Mouse (Mus musculus) liver, adult 2 months (tissue): ENCODE measurements around the gene Rfc5. TPM values are rescaled to one million over a fixed set of nuclear protein-coding genes. Genes with fewer than 3 reads are reported as not detected.
"Not testable (repeated sequence)": the region's sequence is repeated elsewhere in the genome, so short reads cannot be mapped to it uniquely, and the experiment has no call there.

Source experiments
- DNase-seq: peaks from one replicate; pipeline ENCODE4 v3.0.0-alpha.2; 2011; ENCODE audit warnings: low read depth, low spot score; ENCODE audit errors: extremely low read depth
- H3K27ac ChIP-seq: fragments of 200-500 bp; replicated peaks from 2 replicates; pipeline ENCODE4 v1.5.1; 2012; ENCODE audit warnings: low read depth, mild to moderate bottlenecking, control low read depth, inconsistent platforms, low read length; ENCODE audit not compliant: insufficient read depth
- H3K27me3 ChIP-seq: fragments of 200-500 bp; 2 replicates; pipeline ENCODE4 v1.6.1; 2012; ENCODE audit warnings: mild to moderate bottlenecking, moderate library complexity, low read length, inconsistent platforms; ENCODE audit not compliant: control insufficient read depth, insufficient read depth
- H3K36me3 ChIP-seq: fragments of 200-500 bp; 2 replicates; pipeline ENCODE4 v1.6.1; 2012; ENCODE audit warnings: low read length, inconsistent platforms; ENCODE audit not compliant: control insufficient read depth, insufficient read depth
- H3K4me1 ChIP-seq: fragments of 200-500 bp; 2 replicates; pipeline ENCODE4 v1.6.1; 2011; ENCODE audit warnings: low read length; ENCODE audit not compliant: control insufficient read depth, insufficient read depth
- H3K4me3 ChIP-seq: fragments of 200-500 bp; 2 replicates; pipeline ENCODE4 v1.5.1; 2011; ENCODE audit warnings: low read depth, mild to moderate bottlenecking, control low read depth, low read length, moderate library complexity; ENCODE audit not compliant: insufficient read depth
- H3K79me2 ChIP-seq: fragments of 200-500 bp; 2 replicates; pipeline ENCODE4 v1.6.1; 2012; ENCODE audit warnings: inconsistent platforms, mild to moderate bottlenecking, low read length, moderate library complexity; ENCODE audit not compliant: control insufficient read depth, insufficient read depth
- H3K9ac ChIP-seq: fragments of 200-500 bp; 2 replicates; pipeline ENCODE4 v1.6.1; 2012; ENCODE audit warnings: low read depth, mild to moderate bottlenecking, control low read depth, inconsistent platforms, low read length
- CTCF ChIP-seq: fragments of 200-500 bp; IDR thresholded peaks from 2 replicates; pipeline ENCODE4 v1.5.1; 2011; ENCODE audit warnings: low read depth, low read length, control low read depth
- POLR2A ChIP-seq: fragments of 200-500 bp; IDR thresholded peaks from 2 replicates; pipeline ENCODE4 v1.6.1; 2011; ENCODE audit warnings: low read length, control low read depth; ENCODE audit not compliant: insufficient read depth; ENCODE audit errors: extremely low read depth
- WGBS: fragments of 180-500 bp; shearing (Covaris S2); methylation state at CpG from one replicate; pipeline ENCODE4 v1.1.7; 2018; 5-methylcytosine and 5-hydroxymethylcytosine counted together
- polyA plus RNA-seq: library from polyadenylated mRNA; depleted of rRNA; stranded (reverse); fragments of >200 nt; gene quantifications from 2 replicates; pipeline ENCODE4 v1.2.3, GENCODE M21; 2012
- total RNA-seq: library from RNA; depleted of rRNA; stranded (reverse); fragments of >200 nt; gene quantifications from 2 replicates; pipeline ENCODE4 v1.2.3, GENCODE M21; 2014

Rfc5 gene
- total and polyA plus RNA-seq, 2 experiments: 6.1 to 12.3 TPM

- TF ChIP-seq POLR2A (no peak), CTCF (no peak)
- no peak for DNase-seq
- WGBS: 2% methylated on average over 86 of the region's 89 CpGs
Measured at GRCm38 (mm10) chr5:117413507-117414501, 25.0 kb upstream of the Rfc5 start, which contains the start of gene Ksr2. TSS of gene Ksr2 (plus strand) at chr5:117414000.

GRCm38 (mm10) chr5:117409369-117409768 is 20.5 kb upstream of the Rfc5 start:
- peaks cover 4% of the 10 kb centered on the region; the same call in 1 of the 2 replicates for H3K4me1 ChIP-seq
- H3K9ac ChIP-seq: no peak overlapping the region
- 66% methylated on average over 6 of the region's 6 CpGs for WGBS
- no peak overlapping the region for H3K27ac ChIP-seq
- H3K27me3 ChIP-seq: peaks cover 9% of the 10 kb centered on the region
- H3K79me2 ChIP-seq: no peaks in the 10 kb centered on the region
- H3K4me3 ChIP-seq: no peak overlapping the region
- DNase-seq: no peak
- TF ChIP-seq CTCF: no peak
- no peak for TF ChIP-seq POLR2A
- H3K36me3 ChIP-seq: no peaks in the 10 kb centered on the region

More at GRCm38 (mm10) chr5:117413507-117414501, 25.0 kb upstream of the Rfc5 start, which contains the start of gene Ksr2:
- Histone ChIP-seq H3K4me1 (peaks cover 4% of the 10 kb centered on the region; the same call in 1 of the 2 replicates), H3K79me2 (no peaks in the 10 kb centered on the region), H3K9ac (peak within 1 kb of the TSS; percentile 18), H3K36me3 (no peaks in the 10 kb centered on the region), H3K4me3 (peak within 1 kb of the TSS; percentile 41; the same call in 1 of the 2 replicates), H3K27ac (no peak within 1 kb of the TSS), H3K27me3 (peaks cover 13% of the 10 kb centered on the region)

- H3K27ac ChIP-seq: no peak overlapping the region
- no peaks in the 10 kb centered on the region for H3K36me3 ChIP-seq
- no peaks in the 10 kb centered on the region for H3K79me2 ChIP-seq
- H3K27me3 ChIP-seq: peaks cover under 1% of the 10 kb centered on the region; the same call in 1 of the 2 replicates
- DNase-seq: peak; percentile 72
- no peak overlapping the region for H3K4me3 ChIP-seq
- TF ChIP-seq CTCF (peak; percentile 62), POLR2A (no peak)
- H3K9ac ChIP-seq: no peak overlapping the region
- H3K4me1 ChIP-seq: 0 out of 2 replicates have a peak, but pooled peaks cover under 1% of the 10 kb centered on the region
- 42% methylated on average over 4 of the region's 4 CpGs for WGBS
Measured at GRCm38 (mm10) chr5:117408216-117408615, 19.4 kb upstream of the Rfc5 start.

GRCm38 (mm10) chr5:117404671-117405070 is 15.8 kb upstream of the Rfc5 start:
- 84% methylated on average over 2 of the region's 2 CpGs for WGBS

GRCm38 (mm10) chr5:117403609-117404008 is 14.8 kb upstream of the Rfc5 start:
- WGBS: 81% methylated on average over 8 of the region's 8 CpGs

More at GRCm38 (mm10) chr5:117404671-117405070, 15.8 kb upstream of the Rfc5 start:
- not testable (repeated sequence) for DNase-seq, H3K36me3 ChIP-seq, H3K4me3 ChIP-seq, H3K79me2 ChIP-seq, H3K27me3 ChIP-seq, H3K27ac ChIP-seq, H3K4me1 ChIP-seq, H3K9ac ChIP-seq

GRCm38 (mm10) chr5:117399281-117399680 is 10.4 kb upstream of the Rfc5 start:
- Histone ChIP-seq H3K4me3 (no peak overlapping the region), H3K36me3 (no peaks in the 10 kb centered on the region), H3K9ac (no peak overlapping the region), H3K4me1 (no peaks in the 10 kb centered on the region), H3K27me3 (no peaks in the 10 kb centered on the region), H3K79me2 (no peaks in the 10 kb centered on the region), H3K27ac (no peak overlapping the region)
- TF ChIP-seq POLR2A: no peak
- no peak for TF ChIP-seq CTCF
- WGBS: 77% methylated on average over 9 of the region's 9 CpGs
- DNase-seq: no peak

More at GRCm38 (mm10) chr5:117403609-117404008, 14.8 kb upstream of the Rfc5 start:
- no peaks in the 10 kb centered on the region for H3K79me2 ChIP-seq
- no peak overlapping the region for H3K9ac ChIP-seq
- H3K27ac ChIP-seq: no peak overlapping the region
- no peak for DNase-seq
- H3K4me3 ChIP-seq: no peak overlapping the region
- H3K4me1 ChIP-seq: no peaks in the 10 kb centered on the region
- H3K27me3 ChIP-seq: no peaks in the 10 kb centered on the region
- TF ChIP-seq CTCF: no peak
- no peaks in the 10 kb centered on the region for H3K36me3 ChIP-seq
